Mouse (Mus musculus) bone marrow, adult 2 months (tissue): Measurements from ENCODE around the gene Gyg.

ENCODE experiments used
- CTCF ChIP-seq: fragments of 200-500 bp; IDR thresholded peaks from 2 replicates; pipeline ENCODE4 v1.5.1; 2011; ENCODE audit warnings: low read length, control low read depth; ENCODE audit not compliant: control insufficient read depth, insufficient read depth
- POLR2A ChIP-seq: fragments of 200-500 bp; IDR thresholded peaks from 2 replicates; pipeline ENCODE4 v1.6.1; 2011; ENCODE audit warnings: low read depth, mild to moderate bottlenecking, control low read depth, low read length, borderline replicate concordance; ENCODE audit not compliant: control insufficient read depth

DNA sequence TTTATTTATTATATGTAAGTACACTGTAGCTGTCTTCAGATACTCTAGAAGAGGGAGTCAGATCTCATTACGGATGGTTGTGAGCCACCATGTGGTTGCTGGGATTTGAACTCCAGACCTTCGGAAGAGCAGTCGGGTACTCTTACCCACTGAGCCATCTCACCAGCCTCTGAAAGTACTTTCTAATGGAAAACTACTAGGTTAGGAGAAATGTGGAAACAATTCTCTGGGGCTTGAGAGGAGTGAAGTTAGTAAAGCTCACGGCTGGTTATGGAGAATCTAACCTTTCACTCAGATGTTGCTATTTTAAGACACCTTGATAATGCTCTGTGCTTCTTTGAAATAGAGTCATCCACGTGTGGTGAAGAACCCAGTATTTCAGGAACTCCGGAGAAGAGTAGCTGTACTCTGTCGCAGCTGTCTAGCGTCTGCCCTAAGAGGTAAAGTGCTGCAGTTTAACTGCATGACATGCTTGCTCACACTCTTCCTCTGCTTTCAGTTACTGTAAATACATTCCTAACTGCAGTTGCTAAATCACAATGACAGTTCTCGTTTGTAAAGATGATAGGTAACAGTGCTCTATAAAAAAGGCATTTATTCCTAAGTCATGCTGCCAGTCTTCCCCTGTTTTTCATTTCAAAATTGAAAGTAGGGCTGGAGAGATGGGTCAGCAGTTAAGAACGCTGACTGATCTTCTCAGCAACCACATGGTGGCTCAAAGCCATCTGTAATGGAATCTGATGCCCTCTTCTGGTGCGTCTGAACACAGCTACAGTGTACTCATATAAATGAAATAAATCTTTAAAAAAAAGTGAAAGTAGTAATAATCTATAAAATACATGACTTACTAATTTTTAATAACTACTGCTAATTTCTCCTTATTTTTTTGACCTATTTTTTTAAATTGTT, 78.7 kb downstream of the Gyg start:
- TF ChIP-seq CTCF: no peak
- TF ChIP-seq POLR2A: no peak
